8 mouse cellular contexts compared by ENCODE assay signal in genomic region chr13:37214590-37215282, GRCm38 (mm10).
A peak's percentile ranks its signal among the peaks of the same experiment; 100 is the strongest.
DNase-seq lines count a peak whose midpoint lies in the region; ATAC-seq lines count a peak whose summit lies in the region.

No protein-coding gene starts in this region.

- peak; percentile 78 for ATAC-seq in megakaryocyte progenitor cell, adult 5-6 weeks (replicated peaks; ENCODE audit: poor library complexity)

- DNase-seq in lung, adult 18-20 months = peak; percentile 6 to 7
- no peak for DNase-seq in lung, postnatal 14 days
- peak; percentile 30 for DNase-seq in fat pad, adult 2 months (ENCODE audit: extremely low read depth, low read depth, low spot score)
- DNase-seq in induced T-regulatory cell, adult 2 months (ENCODE audit: low read depth) = peak; percentile 10
- DNase-seq in urinary bladder, adult 18-20 months (ENCODE audit: low spot score in 2 of 2) = no peak
- DNase-seq in heart, postnatal 14 days = no peak
- no peak for DNase-seq in urinary bladder, adult 2 months (ENCODE audit: low spot score)

- intact Hi-C loops in heart, postnatal 14 days (cut with DNase I) = no loop called here

Comparison
In these comparisons a context has a peak if more than half of its experiments do, and no peak if none do; other contexts are left out.
1. DNase-seq: peak in lung, adult 18-20 months (2 of 2), fat pad, adult 2 months (single experiment) and induced T-regulatory cell, adult 2 months (single experiment); none in lung, postnatal 14 days (single experiment), urinary bladder, adult 18-20 months (0 of 2), heart, postnatal 14 days (0 of 2) and urinary bladder, adult 2 months (single experiment).